Mouse (Mus musculus): Measurements from ENCODE around the gene Fam199x. TPM values are rescaled to one million over a fixed set of nuclear protein-coding genes. Genes with fewer than 3 reads are reported as not detected.

Gene Fam199x
- polyA plus RNA-seq (2017; shearing (Covaris generic)), result 1 to 10 TPM; 3.3 to 4.4 TPM

DNA sequence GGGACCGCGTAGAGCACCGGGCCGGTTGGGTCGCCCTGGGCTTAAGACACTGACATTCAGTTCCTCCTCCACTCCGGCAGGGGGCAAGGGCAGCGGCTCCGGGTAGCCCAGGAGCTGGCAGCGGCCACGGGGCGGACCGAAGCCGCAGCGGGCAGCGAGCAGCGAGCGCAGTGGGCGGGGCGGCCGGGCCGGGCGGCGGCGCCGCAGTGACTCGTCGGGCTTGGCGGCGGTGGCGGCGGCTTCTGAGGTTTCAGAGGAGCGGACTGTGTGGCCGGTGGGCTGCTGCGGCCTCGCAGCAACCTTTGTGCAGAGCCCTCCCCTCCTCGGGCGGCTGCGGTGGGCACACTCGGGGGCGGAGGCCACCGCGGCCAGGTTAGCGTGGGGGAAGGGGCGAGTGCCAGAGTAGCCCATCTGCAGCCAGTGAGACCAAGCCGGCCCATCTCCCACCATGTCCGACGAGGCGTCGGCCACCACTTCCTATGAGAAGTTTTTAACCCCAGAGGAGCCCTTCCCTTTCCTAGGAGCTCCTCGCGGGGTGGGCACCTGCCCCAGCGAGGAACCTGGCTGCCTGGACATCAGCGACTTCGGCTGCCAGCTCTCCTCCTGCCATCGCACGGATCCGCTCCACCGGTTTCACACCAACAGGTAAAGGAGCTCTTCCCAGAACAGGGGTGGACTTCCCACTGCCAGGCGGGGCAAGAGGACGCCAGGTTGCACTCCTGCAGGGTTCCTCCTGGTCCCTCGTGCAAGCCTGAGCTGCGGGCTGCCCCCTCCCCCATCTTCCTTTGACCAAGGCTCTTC lies at the start of gene Fam199x:
Gene Fam199x, plus strand, starts transcription at position 170 of the 801 bp plus-strand sequence.
- ATAC-seq, result peak; percentile 96

DNA sequence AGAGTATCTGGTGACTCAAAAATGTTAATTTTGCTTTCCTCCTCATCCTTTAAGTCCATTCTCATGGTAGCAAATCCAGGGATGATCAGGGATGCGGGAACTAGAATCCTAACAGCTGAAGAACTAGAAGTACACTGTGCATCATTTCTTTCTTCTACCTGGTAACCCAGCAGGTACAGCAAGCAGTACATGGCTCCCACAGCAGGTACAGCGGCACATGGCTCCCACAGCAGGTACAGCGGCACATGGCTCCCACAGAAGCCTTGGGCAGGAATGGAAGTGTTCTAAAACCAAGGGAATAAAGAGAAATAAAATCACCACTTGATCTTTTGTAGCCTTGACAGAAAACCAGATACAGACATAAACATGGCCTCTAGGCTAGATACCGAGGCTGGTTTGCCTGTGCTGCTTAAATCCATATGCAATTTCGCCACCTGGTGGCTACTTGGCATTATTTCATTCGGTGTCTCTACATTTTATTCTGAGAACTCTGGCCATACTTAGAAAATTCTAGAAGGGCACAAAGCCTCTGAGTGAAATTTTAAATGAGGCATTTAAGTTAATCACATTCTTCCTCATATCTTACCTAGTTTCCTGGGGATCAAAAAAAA lies 34.2 kb upstream of the Fam199x start:
- ATAC-seq, result peak; percentile 86

DNA sequence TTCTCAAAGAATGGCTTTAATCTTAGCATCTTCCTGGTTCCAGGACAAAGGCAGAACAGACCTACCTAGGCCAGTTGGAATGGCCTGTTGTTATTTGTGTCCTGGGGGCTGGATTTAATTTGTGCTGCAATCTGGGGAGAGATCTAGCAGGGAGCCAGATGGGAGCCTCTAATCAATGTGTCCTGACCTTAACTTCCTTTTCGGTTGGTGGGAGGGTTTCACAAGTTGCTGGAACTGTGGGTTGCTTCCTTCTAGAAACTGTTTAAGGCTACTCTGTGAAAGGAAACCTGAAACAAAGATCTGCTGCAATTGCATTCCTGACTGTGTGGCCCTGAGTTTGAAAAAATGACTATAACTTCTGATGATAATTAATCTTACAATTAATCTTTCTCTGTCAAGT lies 31.7 kb upstream of the Fam199x start:
- ATAC-seq, result no peak

GRCm38 (mm10) chrX:137019310-137019709 lies 30.1 kb upstream of the Fam199x start:
- peak; percentile 78 for ATAC-seq

- no peak for ATAC-seq
These were observed 18.5 kb upstream of the Fam199x start for GRCm38 (mm10) chrX:137030916-137031315.

- no peak for ATAC-seq
These were observed 17.7 kb upstream of the Fam199x start for GRCm38 (mm10) chrX:137031726-137032125.

DNA sequence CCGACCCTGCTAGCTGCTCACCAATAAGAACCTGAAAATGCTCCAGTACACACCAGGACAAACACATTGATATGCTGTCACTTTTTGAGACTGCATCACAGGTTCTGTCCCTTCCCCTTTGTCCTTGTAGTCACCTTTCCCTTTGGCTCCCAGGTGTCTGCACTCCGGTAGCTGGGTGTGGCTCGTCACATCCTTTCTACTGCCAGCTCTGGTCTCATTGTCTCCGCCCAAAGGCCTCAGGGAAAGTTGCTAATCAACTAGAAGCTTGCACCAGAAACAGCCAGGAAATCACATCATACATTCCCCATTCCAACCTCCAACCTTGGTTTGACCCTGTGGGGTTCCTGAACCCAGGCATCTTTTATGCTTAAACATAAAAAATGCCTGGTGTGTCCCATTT lies 15.1 kb upstream of the Fam199x start:
- ATAC-seq, result no peak

- no peak for ATAC-seq
These were observed 11.9 kb upstream of the Fam199x start for GRCm38 (mm10) chrX:137037470-137037999.

- ATAC-seq, result peak; percentile 92
These were observed 11.4 kb upstream of the Fam199x start, which contains the start of gene Slc25a53 for GRCm38 (mm10) chrX:137038000-137038483. TSS of gene Slc25a53 (minus strand) at chrX:137038302.

DNA sequence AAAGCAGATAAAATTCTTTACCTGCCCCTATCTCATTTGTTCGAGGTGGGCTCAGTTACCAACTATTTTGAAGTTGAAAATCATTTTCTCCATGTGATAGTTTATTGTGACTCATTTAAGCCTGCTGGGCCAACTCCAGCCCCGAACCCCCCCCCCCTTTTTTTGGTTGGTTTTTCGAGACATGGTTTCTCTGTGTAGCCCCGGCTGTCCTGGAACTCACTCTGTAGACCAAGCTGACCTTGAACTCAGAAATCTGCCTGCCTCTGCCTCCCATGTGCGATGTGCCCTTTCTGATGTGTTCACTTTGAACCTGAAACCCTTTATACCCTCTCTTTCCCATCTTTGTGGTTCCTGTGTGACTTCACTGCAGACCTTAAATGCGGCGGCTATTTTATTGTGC lies 10.9 kb upstream of the Fam199x start:
- ATAC-seq, result no peak

DNA sequence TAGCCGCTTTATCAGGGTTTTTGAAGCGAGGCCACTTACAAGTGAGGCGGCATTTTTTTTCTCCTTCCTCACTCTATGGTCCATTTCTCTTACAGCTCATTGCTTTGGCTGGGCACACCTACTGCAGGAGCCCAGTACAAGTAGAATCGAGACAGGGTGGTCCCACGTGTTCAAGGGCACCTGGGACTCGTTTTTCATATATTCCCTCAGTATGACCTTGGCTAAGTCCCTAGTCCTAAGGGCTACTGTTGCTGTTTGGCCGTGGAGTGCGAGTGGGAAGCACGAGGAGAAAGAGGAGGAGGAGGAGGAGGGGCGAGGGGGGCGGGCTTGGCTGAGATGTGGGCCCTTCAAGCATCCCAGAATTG lies 352 bp upstream of the Fam199x start:
- ATAC-seq, result no peak

GRCm38 (mm10) chrX:137063202-137063601 lies 13.8 kb downstream of the Fam199x start:
- ATAC-seq, result no peak

DNA sequence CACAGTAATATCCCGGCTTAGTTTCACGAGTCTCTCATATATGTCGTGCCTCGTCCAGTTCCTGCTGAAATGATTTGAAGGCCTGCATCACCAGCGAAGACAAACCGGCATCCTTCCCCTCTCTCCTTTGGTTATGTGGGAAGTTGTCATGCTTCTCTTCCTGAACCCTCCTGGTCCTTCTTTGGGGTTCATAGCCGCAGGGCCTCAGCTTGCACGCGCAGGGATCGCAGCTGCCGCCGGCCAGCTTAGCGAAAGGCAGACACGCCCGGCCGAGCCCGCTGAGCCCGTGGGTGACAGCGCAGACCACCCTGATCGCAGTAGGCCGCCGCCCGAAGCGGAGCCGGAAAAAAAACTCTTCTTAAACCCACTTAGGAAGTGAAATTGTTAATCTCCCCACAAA lies 55.1 kb downstream of the Fam199x start:
- no peak for ATAC-seq

DNA sequence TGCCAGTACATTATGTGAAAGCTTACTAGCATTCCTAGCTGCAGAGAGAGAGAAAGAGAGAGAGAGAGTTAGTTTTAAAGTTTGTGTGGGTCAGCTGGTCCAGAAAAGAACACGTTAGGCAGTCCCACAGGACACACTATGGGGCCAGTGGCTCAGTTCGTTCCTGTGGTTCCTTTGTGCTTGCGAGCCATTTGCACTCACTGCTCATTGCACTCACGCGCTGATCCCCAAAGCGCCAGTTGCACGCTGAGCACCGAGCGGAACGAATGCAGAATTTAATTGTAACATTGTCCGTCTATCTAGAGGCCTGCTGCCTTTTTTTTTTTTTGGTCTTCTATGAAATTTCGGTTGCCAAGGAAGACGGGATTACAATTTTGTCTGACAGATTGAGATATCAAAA lies 57.1 kb downstream of the Fam199x start:
- ATAC-seq, result no peak

GRCm38 (mm10) chrX:137118097-137118746 lies 68.8 kb downstream of the Fam199x start:
- ATAC-seq, result no peak

- ATAC-seq, result no peak
These were observed 70.5 kb downstream of the Fam199x start for GRCm38 (mm10) chrX:137119675-137120423.

DNA sequence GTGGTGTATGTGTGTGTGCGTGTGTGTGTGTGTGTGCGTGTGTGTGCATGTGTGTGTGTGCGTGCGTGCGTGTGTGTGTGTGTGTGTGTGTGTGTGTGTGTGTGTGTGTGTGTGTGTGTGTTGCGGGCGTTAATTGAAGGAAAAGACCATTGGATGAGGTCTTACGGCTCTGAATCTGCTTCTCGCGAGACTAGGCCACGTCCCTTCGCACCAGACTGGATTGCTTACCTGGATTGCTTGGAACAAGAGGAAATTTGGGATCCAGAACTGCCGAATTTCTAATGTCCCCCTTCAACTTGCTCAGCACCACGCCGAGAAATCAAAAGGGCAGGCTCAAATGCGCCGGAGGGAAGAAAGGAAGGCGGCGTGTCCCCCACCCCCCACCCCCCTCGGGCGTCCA lies 72.3 kb downstream of the Fam199x start, which contains the start of gene Esx1:
Gene Esx1, minus strand, starts transcription at position 366 of the 400 bp plus-strand sequence.
- ATAC-seq, result no peak

- no peak for ATAC-seq
These were observed 78.1 kb downstream of the Fam199x start for GRCm38 (mm10) chrX:137127542-137127941.

Measured in activated CD4-positive, CD25-positive, alpha-beta regulatory T cell, adult 4 months (primary cell).